Mouse (Mus musculus) ZHBTc4 (cell line): ENCODE results near the gene Hoxd10.
A peak's percentile ranks its signal among the peaks of the same experiment; 100 is the strongest.

Source experiments
- DNase-seq: peaks from one replicate; pipeline ENCODE4 v3.0.0-alpha.2; 2011; ENCODE audit warnings: low read depth, low spot score

Hoxd10 gene

GRCm38 (mm10) chr2:74691022-74691951 is at the start of gene Hoxd10:
TSS of gene Hoxd10 (plus strand) at chr2:74691924.
- DNase-seq, result peak; percentile 94

GRCm38 (mm10) chr2:74642431-74642830 is 49.3 kb upstream of the Hoxd10 start:
- DNase-seq, result no peak

GRCm38 (mm10) chr2:74645631-74646030 is 46.1 kb upstream of the Hoxd10 start:
- DNase-seq, result no peak

GRCm38 (mm10) chr2:74647082-74647864 is 44.5 kb upstream of the Hoxd10 start:
- peak; percentile 13 for DNase-seq

GRCm38 (mm10) chr2:74652996-74653340 is 38.8 kb upstream of the Hoxd10 start:
- DNase-seq, result no peak

GRCm38 (mm10) chr2:74653781-74654535 is 37.8 kb upstream of the Hoxd10 start:
- DNase-seq, result no peak

GRCm38 (mm10) chr2:74654743-74655419 is 36.8 kb upstream of the Hoxd10 start:
- DNase-seq, result peak; percentile 23

GRCm38 (mm10) chr2:74655420-74655781 is 36.3 kb upstream of the Hoxd10 start:
- peak; percentile 79 for DNase-seq

- peak; percentile 77 for DNase-seq
Observed at GRCm38 (mm10) chr2:74655821-74656631, 35.7 kb upstream of the Hoxd10 start.

- DNase-seq, result no peak
Observed at GRCm38 (mm10) chr2:74656632-74657021, 35.1 kb upstream of the Hoxd10 start.

- DNase-seq, result peak; percentile 63
Observed at GRCm38 (mm10) chr2:74657251-74658023, 34.3 kb upstream of the Hoxd10 start.

GRCm38 (mm10) chr2:74658024-74658666 is 33.6 kb upstream of the Hoxd10 start:
- DNase-seq, result no peak

- DNase-seq, result peak; percentile 71
Observed at GRCm38 (mm10) chr2:74658667-74659371, 32.9 kb upstream of the Hoxd10 start.

- peak; percentile 35 for DNase-seq
Observed at GRCm38 (mm10) chr2:74659507-74660005, 32.2 kb upstream of the Hoxd10 start, which contains the start of gene Evx2. TSS of gene Evx2 (minus strand) at chr2:74659557.

- DNase-seq, result peak; percentile 23
Observed at GRCm38 (mm10) chr2:74660421-74661375, 31.0 kb upstream of the Hoxd10 start.

- DNase-seq, result peak; percentile 60
Observed at GRCm38 (mm10) chr2:74661685-74662084, 30.0 kb upstream of the Hoxd10 start.

- peak; percentile 62 for DNase-seq
Observed at GRCm38 (mm10) chr2:74663291-74663925, 28.3 kb upstream of the Hoxd10 start.
